Mouse (Mus musculus): ENCODE data around the gene Zcchc12. TPM values are rescaled to one million over a fixed set of nuclear protein-coding genes. Genes with fewer than 3 reads are reported as not detected.

The Zcchc12 gene
- polyA plus RNA-seq (2015; fragmentation: Illumina TruSeq; extraction: RNeasy Lipid Tissue Mini Kit (QIAGEN cat#74804); ENCODE audit: low read depth, low replicate concordance): 97.9 TPM

DNA sequence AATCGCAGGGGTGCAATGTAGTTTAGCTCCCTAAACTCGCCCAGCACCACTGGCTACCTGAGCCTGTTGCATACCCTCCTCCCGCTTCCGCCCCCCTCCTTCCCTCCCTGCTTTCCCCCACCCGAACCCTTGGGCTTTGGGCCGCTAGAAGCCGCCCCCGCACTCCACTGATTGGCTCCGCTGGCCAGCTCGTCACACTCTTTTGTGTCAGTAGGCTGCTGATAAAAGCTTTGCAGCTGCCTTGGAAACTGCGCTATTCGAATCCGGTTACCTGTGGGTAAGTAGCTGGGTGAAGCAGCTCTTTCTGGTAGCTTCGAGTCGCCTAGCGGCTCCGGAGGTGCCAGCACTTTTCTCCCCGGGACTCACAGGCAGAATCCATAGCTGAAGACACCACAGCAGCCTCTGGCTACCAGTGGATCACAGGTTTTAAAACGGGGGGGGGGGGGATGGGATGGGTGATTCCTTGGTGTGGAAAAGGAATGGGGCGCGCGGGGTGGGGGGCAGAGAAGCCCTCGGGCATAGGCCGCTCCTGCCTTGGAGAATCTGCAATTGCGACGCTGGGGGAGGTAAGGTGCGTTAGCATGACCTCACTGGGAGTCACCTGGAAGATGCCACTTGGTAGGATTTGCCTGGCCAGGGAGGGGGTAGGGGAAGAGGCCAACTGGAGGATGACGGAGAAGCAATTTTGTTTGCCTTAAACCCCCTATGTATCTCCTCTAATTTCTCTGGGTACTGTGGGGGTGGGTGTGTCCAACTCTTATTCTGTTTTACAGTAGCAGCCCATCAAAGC lies at the start of gene Zcchc12:
Gene Zcchc12, plus strand, starts transcription at position 169 of the 790 bp plus-strand sequence.

Other genes starting within 250 kb of the Zcchc12 start
- gene Il13ra1, start 83.8 kb upstream of the Zcchc12 start, polyA plus RNA-seq (2015; fragmentation: Illumina TruSeq; extraction: RNeasy Lipid Tissue Mini Kit (QIAGEN cat#74804); ENCODE audit: low read depth, low replicate concordance): 6.4 TPM
- gene Lonrf3, start 132.4 kb downstream of the Zcchc12 start, polyA plus RNA-seq (2015; fragmentation: Illumina TruSeq; extraction: RNeasy Lipid Tissue Mini Kit (QIAGEN cat#74804); ENCODE audit: low read depth, low replicate concordance): 6.7 TPM
- not detected for gene Gm6268, start 205.4 kb downstream of the Zcchc12 start, polyA plus RNA-seq (2015; fragmentation: Illumina TruSeq; extraction: RNeasy Lipid Tissue Mini Kit (QIAGEN cat#74804); ENCODE audit: low read depth, low replicate concordance)

Measured in brain, adult 10 weeks (tissue).